Mouse (Mus musculus): Measurements from ENCODE around the gene Gm9887. TPM values are rescaled to one million over a fixed set of nuclear protein-coding genes. Genes with fewer than 3 reads are reported as not detected.

The Gm9887 gene
- polyA plus RNA-seq (2012; rRNA removed; ENCODE audit: low replicate concordance) = 3.3 and 5.5 TPM in 2 replicates

DNA sequence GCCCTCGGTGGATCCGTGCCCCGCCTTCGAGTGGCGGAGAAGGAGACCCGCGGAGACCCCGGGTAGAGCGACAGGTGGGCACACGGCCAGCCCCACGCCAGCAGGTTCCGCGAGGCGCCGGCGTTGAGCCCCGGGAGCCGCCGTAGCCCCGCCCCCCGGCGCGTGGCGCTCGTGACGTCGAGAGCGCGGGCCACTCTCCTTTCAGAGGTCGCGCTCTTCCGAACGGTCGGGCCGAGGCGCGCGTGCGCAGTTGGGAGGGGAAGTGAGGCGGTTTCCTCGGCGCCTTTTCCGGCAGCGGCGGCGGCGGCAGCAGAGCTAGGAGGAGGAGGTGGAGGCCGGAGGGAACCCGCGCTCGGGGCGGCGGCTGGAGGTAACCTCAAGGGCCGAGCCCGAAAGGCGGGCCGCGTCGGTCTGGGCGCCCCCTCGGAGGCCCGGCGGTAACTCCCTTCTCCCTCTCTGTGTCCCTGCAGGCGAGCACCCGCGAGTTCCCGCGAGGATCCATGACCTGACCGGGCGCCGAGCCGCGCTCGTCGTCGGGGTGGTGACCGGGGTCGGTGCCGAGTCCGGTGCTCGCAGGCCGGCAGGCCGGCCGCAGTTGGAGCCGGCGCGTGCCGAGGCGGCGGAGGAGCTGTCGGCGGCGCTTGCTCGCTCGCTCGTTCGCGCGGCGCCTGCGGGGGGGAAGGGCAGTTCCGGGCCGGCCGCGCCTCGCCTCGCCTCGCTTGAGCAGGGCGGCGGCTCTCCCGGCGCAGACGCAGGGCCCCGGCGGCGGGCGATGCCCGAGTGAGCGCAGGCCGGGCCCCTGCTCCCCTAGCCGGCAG lies at the start of gene Gm9887, which contains the start of gene Arf6:
TSS of gene Gm9887 (minus strand) at position 605 of the 818 bp plus-strand sequence.
TSS of gene Arf6 (plus strand) at position 297 of the 818 bp plus-strand sequence.

DNA sequence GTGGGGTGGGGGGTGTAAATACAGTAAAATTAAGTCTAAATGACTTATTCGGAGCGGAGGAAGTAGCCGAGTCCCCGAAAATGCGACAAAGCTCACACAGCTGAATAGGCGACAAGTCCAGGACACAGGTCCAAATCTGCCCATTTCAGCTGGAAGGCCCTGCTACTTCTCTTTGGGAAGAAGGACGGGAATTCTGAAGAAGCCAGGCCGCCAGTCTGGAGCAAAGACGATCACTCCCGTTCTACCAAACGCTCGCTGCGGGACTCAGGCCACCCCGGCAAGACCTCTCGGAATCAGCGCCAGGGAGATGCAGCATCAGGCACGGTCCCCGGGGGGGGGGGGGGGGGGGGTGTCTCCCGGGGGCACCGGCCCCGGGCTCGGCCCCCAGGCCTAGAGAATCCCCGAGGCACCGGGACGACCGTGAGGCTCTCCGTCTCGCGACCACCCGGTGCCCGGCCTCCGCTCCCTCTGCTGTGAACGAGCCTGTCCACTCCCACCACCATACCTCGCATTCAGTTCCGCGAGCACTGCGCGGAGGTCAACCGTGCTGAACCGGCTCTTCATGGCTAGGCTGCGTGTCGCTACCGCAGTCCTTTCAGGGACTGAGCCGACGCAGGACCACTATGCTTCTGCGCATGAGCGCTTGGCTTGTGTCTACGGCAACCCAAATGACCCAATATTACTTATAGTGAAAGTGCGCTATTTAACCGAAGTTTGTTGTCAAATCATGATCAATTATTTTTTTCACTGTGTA lies 15.5 kb downstream of the Gm9887 start, which contains the start of gene Nemf:
TSS of gene Nemf (minus strand) at position 620 of the 754 bp plus-strand sequence.

Other genes with a start within 250 kb of the Gm9887 start
- gene Rps29, start 213.3 kb downstream of the Gm9887 start, polyA plus RNA-seq (2012; rRNA removed; ENCODE audit: low replicate concordance) = 981 and 1,371 TPM in 2 replicates
- gene Lrr1, start 203.6 kb downstream of the Gm9887 start, polyA plus RNA-seq (2012; rRNA removed; ENCODE audit: low replicate concordance) = 0.32 and 0.79 TPM in 2 replicates
- gene Rpl36al, start 188.4 kb downstream of the Gm9887 start, polyA plus RNA-seq (2012; rRNA removed; ENCODE audit: low replicate concordance) = 17.2 and 19.6 TPM in 2 replicates
- 16.2 and 19.1 TPM in 2 replicates for gene Mgat2, start 188.3 kb downstream of the Gm9887 start, polyA plus RNA-seq (2012; rRNA removed; ENCODE audit: low replicate concordance)
- gene Gm49383, start 175.4 kb downstream of the Gm9887 start, polyA plus RNA-seq (2012; rRNA removed; ENCODE audit: low replicate concordance) = 1.3 and 3.2 TPM in 2 replicates
- 0.50 and 0.89 TPM in 2 replicates for gene Dnaaf2, start 174.0 kb downstream of the Gm9887 start, polyA plus RNA-seq (2012; rRNA removed; ENCODE audit: low replicate concordance)
- not detected in 2 replicates for gene Gm49384, start 168.2 kb downstream of the Gm9887 start, polyA plus RNA-seq (2012; rRNA removed; ENCODE audit: low replicate concordance)
- 1.7 and 2.1 TPM in 2 replicates for gene Pole2, start 144.3 kb downstream of the Gm9887 start, polyA plus RNA-seq (2012; rRNA removed; ENCODE audit: low replicate concordance)
- gene Klhdc1, start 131.3 kb downstream of the Gm9887 start, polyA plus RNA-seq (2012; rRNA removed; ENCODE audit: low replicate concordance) = 0.14 and 0.18 TPM in 2 replicates
- 16.5 and 24.0 TPM in 2 replicates for gene Klhdc2, start 75.8 kb downstream of the Gm9887 start, polyA plus RNA-seq (2012; rRNA removed; ENCODE audit: low replicate concordance)
- gene Nemf, start 15.3 kb downstream of the Gm9887 start, polyA plus RNA-seq (2012; rRNA removed; ENCODE audit: low replicate concordance) = 0.27 and 0.35 TPM in 2 replicates
- gene Arf6, start 308 bp downstream of the Gm9887 start, polyA plus RNA-seq (2012; rRNA removed; ENCODE audit: low replicate concordance) = 212 and 660 TPM in 2 replicates
- gene Vcpkmt, start 210.6 kb upstream of the Gm9887 start, polyA plus RNA-seq (2012; rRNA removed; ENCODE audit: low replicate concordance) = 7.3 and 7.5 TPM in 2 replicates